Mouse (Mus musculus) cortical plate, adult 2 months (tissue): ENCODE measurements around the gene Evpl.

Experiments
- CTCF ChIP-seq: fragments of 200-500 bp; IDR thresholded peaks from 2 replicates; pipeline ENCODE4 v1.5.1; 2011; ENCODE audit warnings: mild to moderate bottlenecking, control low read depth, low read length; ENCODE audit not compliant: insufficient read depth; ENCODE audit errors: extremely low read depth
- POLR2A ChIP-seq: fragments of 200-500 bp; IDR thresholded peaks from 2 replicates; pipeline ENCODE4 v1.6.1; 2011; ENCODE audit warnings: mild to moderate bottlenecking, low read length, control low read depth; ENCODE audit not compliant: insufficient read depth; ENCODE audit errors: extremely low read depth

GRCm38 (mm10) chr11:116282912-116283521 lies 45.1 kb upstream of the Evpl start:
- no peak for TF ChIP-seq CTCF
- no peak for TF ChIP-seq POLR2A
